Mouse (Mus musculus): ENCODE measurements at regions not wholly inside any gene's neighbourhood (a gene's known extent, or its start where the extent isn't known, plus 50 kb on each side); places are given as distances from the start of the nearest gene placed in this dataset.

GRCm38 (mm10) chr3:9340344-9340743 is 269.5 kb downstream of the Zfp704 start:
- no peak overlapping the region for H3K9ac ChIP-seq (ENCODE audit: low read depth, low read length)

GRCm38 (mm10) chr3:9339669-9340068 is 270.2 kb downstream of the Zfp704 start:
- no peak overlapping the region for H3K4me2 ChIP-seq (ENCODE audit: low read depth, low read length)
- no peak overlapping the region for H3K4me3 ChIP-seq (ENCODE audit: low read depth, low read length)
- no peaks in the 10 kb centered on the region for H3K36me3 ChIP-seq (ENCODE audit: control insufficient read depth, insufficient read depth)
- H3K9me3 ChIP-seq (replicated peaks; ENCODE audit: control insufficient read depth, low read length), result no peaks in the 10 kb centered on the region
- H3K27me3 ChIP-seq (ENCODE audit: control insufficient read depth, insufficient read depth, low read depth, low read length), result no peaks in the 10 kb centered on the region
- ATAC-seq (ENCODE audit: low read depth), result no peak
- no peak overlapping the region for H3K27ac ChIP-seq (ENCODE audit: low read length)
- 36% methylated on average over 4 of the region's 4 CpGs for WGBS (ENCODE audit: insufficient replicate concordance)
- H3K4me1 ChIP-seq (ENCODE audit: control insufficient read depth, low read depth, low read length), result no peaks in the 10 kb centered on the region; the same call in 1 of the 2 replicates
- no peak overlapping the region for H3K9ac ChIP-seq (ENCODE audit: low read depth, low read length)

More at GRCm38 (mm10) chr3:9340344-9340743, 269.5 kb downstream of the Zfp704 start:
- no peaks in the 10 kb centered on the region; the same call in 1 of the 2 replicates for H3K4me1 ChIP-seq (ENCODE audit: control insufficient read depth, low read depth, low read length)
- peak overlapping the region; percentile 32 for H3K4me3 ChIP-seq (ENCODE audit: low read depth, low read length)
- H3K27me3 ChIP-seq (ENCODE audit: control insufficient read depth, insufficient read depth, low read depth, low read length), result peaks cover 2% of the 10 kb centered on the region; the same call in 1 of the 2 replicates
- H3K27ac ChIP-seq (ENCODE audit: low read length), result no peak overlapping the region
- H3K4me2 ChIP-seq (ENCODE audit: low read depth, low read length), result peak overlapping the region; percentile 50
- ATAC-seq (ENCODE audit: low read depth), result no peak
- no peaks in the 10 kb centered on the region for H3K36me3 ChIP-seq (ENCODE audit: control insufficient read depth, insufficient read depth)
- WGBS (ENCODE audit: insufficient replicate concordance), result 22% methylated on average over 4 of the region's 4 CpGs
- no peaks in the 10 kb centered on the region for H3K9me3 ChIP-seq (replicated peaks; ENCODE audit: control insufficient read depth, low read length)

- no peak overlapping the region for H3K4me3 ChIP-seq (ENCODE audit: low read depth, low read length)
- no peak overlapping the region for H3K9ac ChIP-seq (ENCODE audit: low read depth, low read length)
- no peaks in the 10 kb centered on the region for H3K36me3 ChIP-seq (ENCODE audit: control insufficient read depth, insufficient read depth)
- no peak overlapping the region for H3K27ac ChIP-seq (ENCODE audit: low read length)
- H3K4me2 ChIP-seq (ENCODE audit: low read depth, low read length), result no peak overlapping the region
- no peaks in the 10 kb centered on the region for H3K9me3 ChIP-seq (replicated peaks; ENCODE audit: control insufficient read depth, low read length)
- no peaks in the 10 kb centered on the region; the same call in none of the 2 replicates for H3K4me1 ChIP-seq (ENCODE audit: control insufficient read depth, low read depth, low read length)
- H3K27me3 ChIP-seq (ENCODE audit: control insufficient read depth, insufficient read depth, low read depth, low read length), result no peaks in the 10 kb centered on the region
- ATAC-seq (ENCODE audit: low read depth), result no peak
- 40% methylated on average over 4 of the region's 4 CpGs for WGBS (ENCODE audit: insufficient replicate concordance)
Observed at GRCm38 (mm10) chr3:9335580-9335979, 274.3 kb downstream of the Zfp704 start.
